Mouse (Mus musculus) kidney, postnatal 0 days (tissue): ENCODE results near the gene Slc12a5. TPM values are rescaled to one million over a fixed set of nuclear protein-coding genes. Genes with fewer than 3 reads are reported as not detected.
A peak's percentile ranks its signal among the peaks of the same experiment; 100 is the strongest.

Experiments used
- ATAC-seq: fragments of 200-750 bp; cut with Nextera tagmentation; replicated peaks from 2 replicates; pipeline ENCODE4 v1.8.0; 2017; ENCODE audit warnings: low read depth, moderate number of reproducible peaks, moderate TSS enrichment, moderate library complexity; ENCODE audit not compliant: low FRiP score
- DNase-seq: peaks from one replicate; pipeline ENCODE4 v3.0.0-alpha.2; 2016; ENCODE audit warnings: low spot score
- H3K27ac ChIP-seq: fragments of 300-500 bp; sonication (generic); 2 replicates; pipeline ENCODE4 v1.5.1; 2014; ENCODE audit warnings: mild to moderate bottlenecking
- H3K27me3 ChIP-seq: fragments of 300-500 bp; sonication (generic); 2 replicates; pipeline ENCODE4 v1.6.1; 2014; ENCODE audit warnings: low read length, mixed read lengths; ENCODE audit not compliant: insufficient read depth
- H3K36me3 ChIP-seq: fragments of 300-500 bp; sonication (generic); 2 replicates; pipeline ENCODE4 v1.6.1; 2014; ENCODE audit warnings: low read length, mixed read lengths; ENCODE audit not compliant: insufficient read depth
- H3K4me1 ChIP-seq: fragments of 300-500 bp; sonication (generic); replicated peaks from 2 replicates; pipeline ENCODE4 v1.6.1; 2014; ENCODE audit warnings: antibody characterized with exemption, low read length, mixed read lengths; ENCODE audit not compliant: insufficient read depth
- H3K4me2 ChIP-seq: fragments of 300-500 bp; sonication (generic); 2 replicates; pipeline ENCODE4 v1.6.1; 2014; ENCODE audit warnings: mild to moderate bottlenecking, low read length, moderate library complexity, mixed read lengths
- H3K4me3 ChIP-seq: fragments of 300-500 bp; sonication (generic); replicated peaks from 2 replicates; pipeline ENCODE4 v1.5.1; 2014; ENCODE audit warnings: low read depth, low read length
- H3K9ac ChIP-seq: fragments of 300-500 bp; sonication (generic); 2 replicates; pipeline ENCODE4 v1.6.1; 2014; ENCODE audit warnings: low read depth, low read length
- H3K9me3 ChIP-seq: fragments of 300-500 bp; sonication (generic); replicated peaks from 2 replicates; pipeline ENCODE4 v1.6.1; 2016; ENCODE audit warnings: low read length, inconsistent platforms, mixed read lengths
- CTCF ChIP-seq: IDR thresholded peaks from 2 replicates; pipeline ENCODE4 v1.5.1; 2016; ENCODE audit warnings: antibody characterized with exemption, low read depth, mild to moderate bottlenecking, moderate library complexity
- whole genome bisulfite sequencing: fragments of 180-500 bp; shearing (Covaris S2); extraction: QIAGEN DNeasy Blood & Tissue Kit; methylation state at CpG from one replicate; pipeline ENCODE4 v1.1.7; 2014; 5-methylcytosine and 5-hydroxymethylcytosine counted together
- polyA plus RNA-seq: library from polyadenylated mRNA; unstranded; fragments of >200 nt; fragmentation: Nextera tagmentation; extraction: Ambion mirVana; gene quantifications from 2 replicates; pipeline ENCODE4 v1.2.1, GENCODE M21; 2015

The Slc12a5 gene
- polyA plus RNA-seq, 1 experiment from 2014 or later = 0.68 TPM

DNA sequence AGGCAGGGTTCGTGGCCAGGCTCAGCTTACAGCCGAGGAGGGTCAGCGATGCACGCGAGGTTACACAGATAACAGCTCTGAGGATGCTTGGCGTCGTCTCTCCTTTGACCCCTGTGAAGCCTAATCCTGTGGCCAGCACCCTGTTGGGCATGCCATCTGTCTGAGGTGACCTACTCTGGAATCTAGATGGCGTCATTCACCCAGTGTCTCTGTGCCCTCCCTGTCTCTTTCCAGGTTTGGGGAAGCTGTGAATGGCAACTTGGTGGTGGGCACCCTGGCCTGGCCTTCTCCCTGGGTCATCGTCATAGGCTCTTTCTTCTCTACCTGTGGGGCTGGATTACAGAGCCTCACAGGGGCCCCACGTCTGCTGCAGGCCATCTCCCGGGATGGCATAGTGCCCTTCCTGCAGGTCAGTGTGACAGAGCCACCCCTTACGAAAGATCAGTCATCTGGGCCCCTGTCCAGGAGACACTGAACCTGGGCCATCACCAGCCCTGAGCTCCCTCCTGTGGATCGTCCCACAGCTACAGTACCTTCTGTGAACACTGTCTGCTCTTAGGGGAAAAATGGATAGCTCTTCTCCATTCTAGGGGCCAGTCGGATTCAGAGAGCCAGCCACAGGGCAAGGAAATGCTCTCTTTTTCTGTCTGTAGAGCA is 25.9 kb downstream of the Slc12a5 start:
- Histone ChIP-seq H3K9me3 (no peaks in the 10 kb centered on the region), H3K4me1 (no peaks in the 10 kb centered on the region), H3K9ac (no peak overlapping the region), H3K36me3 (no peaks in the 10 kb centered on the region), H3K27me3 (no peaks in the 10 kb centered on the region), H3K4me3 (no peak overlapping the region), H3K27ac (no peak overlapping the region), H3K4me2 (no peak overlapping the region)
- ATAC-seq (no peak), DNase-seq (no peak)
- no peak for TF ChIP-seq CTCF
- 65% methylated on average over 14 of the region's 14 CpGs for WGBS

DNA sequence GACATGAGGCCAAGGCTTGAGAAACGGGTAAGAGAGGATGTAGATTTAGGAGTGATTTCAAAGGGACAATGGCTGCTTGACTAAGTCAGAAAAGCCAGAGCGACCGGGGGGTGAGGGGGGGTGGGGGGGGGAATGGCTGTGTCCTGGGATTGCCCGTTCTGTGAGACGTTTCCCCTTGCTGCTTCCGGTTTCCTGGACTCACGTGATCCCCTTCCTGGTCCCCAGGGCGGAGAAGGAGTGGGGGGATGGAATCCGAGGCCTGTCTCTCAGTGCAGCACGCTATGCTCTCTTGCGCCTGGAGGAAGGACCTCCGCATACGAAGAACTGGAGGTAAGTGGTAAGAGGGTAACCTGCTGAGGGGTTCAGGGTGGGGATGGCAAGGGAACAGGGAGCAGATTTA is 28.2 kb downstream of the Slc12a5 start:
- H3K4me1 ChIP-seq = no peaks in the 10 kb centered on the region
- 51% methylated on average over 13 of the region's 13 CpGs for WGBS
- H3K27ac ChIP-seq = no peak overlapping the region
- H3K36me3 ChIP-seq = no peaks in the 10 kb centered on the region
- no peak for DNase-seq
- no peak for ATAC-seq
- no peaks in the 10 kb centered on the region for H3K9me3 ChIP-seq
- H3K4me2 ChIP-seq = 0 out of 2 replicates have a peak overlapping the region, but pooled peaks have one; percentile 0
- H3K27me3 ChIP-seq = no peaks in the 10 kb centered on the region
- no peak overlapping the region for H3K4me3 ChIP-seq
- no peak for TF ChIP-seq CTCF
- H3K9ac ChIP-seq = no peak overlapping the region

DNA sequence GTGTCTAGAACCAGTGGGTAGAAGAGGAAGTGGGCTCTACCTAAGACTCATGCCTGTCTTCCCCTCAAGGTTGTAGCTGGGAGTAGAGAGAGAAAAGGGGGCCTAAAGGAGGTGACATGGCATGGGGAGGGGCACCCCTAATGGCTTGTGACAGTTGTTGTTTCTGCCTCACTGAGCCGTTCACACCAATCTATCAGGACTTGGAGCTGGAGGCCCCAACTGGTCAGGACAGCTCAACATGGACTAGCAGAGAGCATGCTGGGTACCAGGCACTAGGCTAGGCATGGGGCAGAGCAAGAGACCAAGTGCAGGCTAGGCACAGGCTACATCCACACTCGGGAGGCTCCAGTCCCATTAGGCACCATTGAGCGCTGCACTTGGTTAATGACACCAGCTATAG is 30.5 kb downstream of the Slc12a5 start:
- no peak for ATAC-seq
- TF ChIP-seq CTCF = no peak

DNA sequence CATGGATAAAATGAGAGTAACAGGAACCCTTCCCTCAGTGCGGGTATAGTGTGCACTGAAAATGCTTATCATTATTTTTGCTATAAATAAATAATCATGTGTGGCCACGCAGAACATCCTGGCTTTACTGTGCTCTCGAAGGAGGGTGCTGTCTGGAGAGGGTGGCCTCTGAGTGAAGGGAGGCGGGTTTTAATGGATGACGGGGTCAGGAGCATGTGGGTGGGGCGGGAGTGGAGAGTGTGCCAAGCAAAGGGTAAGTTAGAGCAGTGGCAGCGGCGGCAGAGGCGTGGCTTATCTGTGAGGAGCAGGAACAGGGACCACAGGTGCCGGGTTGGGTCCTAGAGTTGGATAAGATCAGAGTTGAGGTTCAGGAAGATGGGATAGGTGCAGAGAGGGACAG is 31.2 kb downstream of the Slc12a5 start:
- H3K9ac ChIP-seq = no peak overlapping the region
- DNase-seq (no peak), ATAC-seq (no peak)
- no peak for TF ChIP-seq CTCF
- no peaks in the 10 kb centered on the region for H3K9me3 ChIP-seq
- H3K4me3 ChIP-seq = no peak overlapping the region
- WGBS = 26% methylated on average over 10 of the region's 10 CpGs
- H3K4me1 ChIP-seq = no peaks in the 10 kb centered on the region
- no peak overlapping the region for H3K4me2 ChIP-seq
- peaks cover 2% of the 10 kb centered on the region; the same call in 1 of the 2 replicates for H3K27me3 ChIP-seq
- no peaks in the 10 kb centered on the region for H3K36me3 ChIP-seq
- H3K27ac ChIP-seq = no peak overlapping the region

More for the DNA sequence above, 30.5 kb downstream of the Slc12a5 start:
- 67% methylated on average over 3 of the region's 3 CpGs for WGBS
- Histone ChIP-seq H3K9me3 (no peaks in the 10 kb centered on the region), H3K4me2 (no peak overlapping the region), H3K4me3 (no peak overlapping the region), H3K27ac (no peak overlapping the region), H3K9ac (no peak overlapping the region), H3K4me1 (no peaks in the 10 kb centered on the region), H3K27me3 (no peaks in the 10 kb centered on the region), H3K36me3 (no peaks in the 10 kb centered on the region)
- DNase-seq = no peak

DNA sequence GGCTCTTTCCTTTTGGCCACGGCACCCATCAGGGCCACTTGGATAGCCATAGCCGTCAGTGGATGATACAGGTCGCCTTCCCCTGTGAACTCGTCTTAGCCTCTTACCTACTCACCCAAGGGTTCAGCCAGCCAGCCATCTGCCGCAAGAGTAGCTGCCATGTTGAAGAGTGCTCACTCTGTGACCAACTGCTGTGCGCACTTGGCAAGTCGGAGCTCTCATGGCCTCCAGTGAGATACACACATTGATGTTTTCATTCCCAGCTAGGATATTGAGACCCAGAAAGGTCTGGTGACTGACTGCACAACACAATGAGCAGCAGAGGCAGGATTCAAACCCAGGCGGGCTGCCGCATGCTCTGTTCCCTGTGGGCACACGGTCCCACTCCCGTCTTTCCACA is 33.6 kb downstream of the Slc12a5 start:
- 96% methylated on average over 11 of the region's 11 CpGs for WGBS
- ATAC-seq = no peak
- H3K9ac ChIP-seq = no peak overlapping the region
- peaks cover 10% of the 10 kb centered on the region; the same call in 1 of the 2 replicates for H3K4me1 ChIP-seq
- no peak for TF ChIP-seq CTCF
- H3K27ac ChIP-seq = no peak overlapping the region
- H3K27me3 ChIP-seq = peaks cover 15% of the 10 kb centered on the region; the same call in 1 of the 2 replicates
- H3K36me3 ChIP-seq = 0 out of 2 replicates have a peak, but pooled peaks cover 3% of the 10 kb centered on the region
- no peak overlapping the region for H3K4me2 ChIP-seq
- no peak for DNase-seq
- H3K9me3 ChIP-seq = no peaks in the 10 kb centered on the region
- no peak overlapping the region for H3K4me3 ChIP-seq

DNA sequence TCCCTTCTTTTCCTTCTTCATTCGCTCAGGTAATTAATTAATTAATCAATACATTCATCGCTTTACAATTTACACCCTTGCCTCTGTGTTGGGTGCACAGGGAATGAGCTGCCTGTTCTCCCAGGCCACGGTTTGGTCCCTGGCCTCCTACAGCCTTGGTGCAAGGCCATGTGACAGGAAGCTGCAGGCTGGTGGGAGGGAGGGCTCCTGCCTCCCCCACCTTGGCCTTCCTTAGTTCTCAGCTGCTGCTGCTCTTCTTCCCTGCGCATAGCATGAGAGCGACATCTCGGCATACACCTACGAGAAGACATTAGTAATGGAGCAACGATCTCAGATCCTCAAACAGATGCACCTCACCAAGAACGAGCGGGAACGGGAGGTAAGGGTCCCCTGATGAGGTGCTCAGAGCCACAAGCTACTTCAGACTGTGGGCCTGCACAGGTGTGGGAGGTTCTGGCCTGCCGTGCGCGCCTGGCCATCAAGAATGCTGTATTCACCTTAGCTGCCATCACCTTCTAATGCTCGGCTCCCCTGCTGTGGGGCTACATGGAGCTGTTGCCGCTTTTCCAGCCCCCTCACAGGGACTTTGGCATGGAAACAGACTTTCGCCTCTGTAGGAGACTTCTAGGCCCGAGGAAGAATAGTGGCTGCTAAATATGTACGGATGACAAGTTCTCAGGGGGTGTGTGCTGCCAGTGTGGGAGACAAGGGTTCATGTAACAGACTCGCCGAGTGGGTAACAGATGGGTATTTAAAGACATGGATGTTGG is 34.2 kb downstream of the Slc12a5 start:
- DNase-seq (no peak), ATAC-seq (no peak)
- Histone ChIP-seq H3K9me3 (no peaks in the 10 kb centered on the region), H3K4me1 (peaks cover 10% of the 10 kb centered on the region; the same call in 1 of the 2 replicates), H3K27me3 (peaks cover 15% of the 10 kb centered on the region; the same call in 1 of the 2 replicates), H3K27ac (no peak overlapping the region), H3K4me3 (no peak overlapping the region), H3K36me3 (0 out of 2 replicates have a peak, but pooled peaks cover 3% of the 10 kb centered on the region), H3K9ac (no peak overlapping the region), H3K4me2 (no peak overlapping the region)
- 54% methylated on average over 21 of the region's 21 CpGs for WGBS
- no peak for TF ChIP-seq CTCF
